14 mouse cellular contexts compared by ENCODE assay signal in genomic region chr12:91723912-91724311, GRCm38 (mm10).
"Had no signal": no experiment of that assay in that cellular context is flagged by ENCODE, and none has a peak within 500 bp of the region (broad histone marks: within the 10 kb centered on the region; RNA-seq: fewer than 3 reads in every experiment).

No protein-coding gene starts in this region.

- DNase-seq: liver, embryonic 13.5 days; liver, postnatal 0 days; lung, adult 2 months; lung, postnatal 14 days; lung, postnatal 4 days; retina, postnatal 1 day; right cerebral cortex, adult 18-20 months; right cerebral cortex, postnatal 25 days; thymus, adult 2 months; thymus, postnatal 25 days; thymus, postnatal 4 days had no signal

- ATAC-seq: liver, postnatal 0 days; lung, postnatal 0 days; midbrain, embryonic 13.5 days; midbrain, embryonic 15.5 days had no signal
